Mouse (Mus musculus) hindbrain, postnatal 0 days (tissue): Measurements from ENCODE around the gene Tmem222. TPM values are rescaled to one million over a fixed set of nuclear protein-coding genes. Genes with fewer than 3 reads are reported as not detected.

ENCODE experiments used
- ATAC-seq: fragments of 200-750 bp; cut with Nextera tagmentation; 2 replicates; pipeline ENCODE4 v1.8.0; 2017; ENCODE audit warnings: mild to moderate bottlenecking, moderate TSS enrichment, moderate library complexity
- DNase-seq: peaks from one replicate; pipeline ENCODE4 v3.0.0-alpha.2; 2015; ENCODE audit warnings: low spot score
- H3K27ac ChIP-seq: fragments of 300-500 bp; sonication (generic); 2 replicates; pipeline ENCODE4 v1.5.1; 2014; ENCODE audit warnings: mild to moderate bottlenecking
- H3K27me3 ChIP-seq: fragments of 300-500 bp; sonication (generic); 2 replicates; pipeline ENCODE4 v1.6.1; 2014; ENCODE audit warnings: low read length, mixed read lengths; ENCODE audit not compliant: insufficient read depth
- H3K36me3 ChIP-seq: fragments of 300-500 bp; sonication (generic); 2 replicates; pipeline ENCODE4 v1.6.1; 2014; ENCODE audit warnings: low read length, mixed read lengths; ENCODE audit not compliant: insufficient read depth
- H3K4me1 ChIP-seq: fragments of 300-500 bp; sonication (generic); 2 replicates; pipeline ENCODE4 v1.6.1; 2014; ENCODE audit warnings: antibody characterized with exemption, low read length, mixed read lengths; ENCODE audit not compliant: insufficient read depth
- H3K4me2 ChIP-seq: fragments of 300-500 bp; sonication (generic); 2 replicates; pipeline ENCODE4 v1.6.1; 2014; ENCODE audit warnings: low read depth, mild to moderate bottlenecking, low read length, moderate library complexity, mixed read lengths
- H3K4me3 ChIP-seq: fragments of 300-500 bp; sonication (generic); 2 replicates; pipeline ENCODE4 v1.5.1; 2014; ENCODE audit warnings: low read length
- H3K9ac ChIP-seq: fragments of 300-500 bp; sonication (generic); replicated peaks from 2 replicates; pipeline ENCODE4 v1.6.1; 2014; ENCODE audit warnings: mild to moderate bottlenecking, low read length, moderate library complexity, mixed read lengths
- H3K9me3 ChIP-seq: fragments of 300-500 bp; sonication (generic); 2 replicates; pipeline ENCODE4 v1.6.1; 2016; ENCODE audit warnings: low read length, mixed read lengths
- CTCF ChIP-seq: IDR thresholded peaks from 2 replicates; pipeline ENCODE4 v1.5.1; 2016; ENCODE audit warnings: antibody characterized with exemption, control low read depth, low read depth
- WGBS: fragments of 180-500 bp; shearing (Covaris S2); extraction: QIAGEN DNeasy Blood & Tissue Kit; methylation state at CpG from one replicate; pipeline ENCODE4 v1.1.7; 2014; 5-methylcytosine and 5-hydroxymethylcytosine counted together
- polyA plus RNA-seq: library from polyadenylated mRNA; unstranded; fragments of >200 nt; fragmentation: Nextera tagmentation; extraction: Ambion mirVana; gene quantifications from 2 replicates; pipeline ENCODE4 v1.2.1, GENCODE M21; 2015
- total RNA-seq: library from RNA; depleted of rRNA; stranded (reverse); fragments of >200 nt; gene quantifications from 2 replicates; pipeline ENCODE4 v1.2.3, GENCODE M21; 2014; rRNA removed

Tmem222 gene
- total and polyA plus RNA-seq, 2 experiments from 2014 or later, result 136 to 138 TPM

DNA sequence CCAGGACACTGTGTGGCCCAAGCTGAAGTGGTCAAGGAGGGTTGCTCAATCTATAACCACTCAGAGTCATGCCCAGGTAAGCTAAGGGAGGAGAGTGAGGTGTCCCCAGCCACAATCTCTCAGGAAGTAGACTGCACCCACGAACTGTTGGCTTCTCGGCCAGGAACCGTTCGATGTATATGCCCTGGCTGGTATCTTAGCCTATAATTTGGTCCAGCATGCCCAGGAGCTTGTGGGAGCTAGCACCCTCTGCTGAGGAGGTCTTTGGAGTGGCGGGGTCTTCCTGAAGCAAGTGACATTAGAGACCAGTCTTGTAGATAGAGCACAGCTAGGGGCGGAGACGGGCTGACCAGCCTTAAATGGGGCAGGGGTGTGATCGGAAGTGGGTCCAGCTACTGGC is 55.9 kb downstream of the Tmem222 start:
- ATAC-seq, result no peak
- H3K27me3 ChIP-seq, result no peaks in the 10 kb centered on the region; the same call in 1 of the 2 replicates
- WGBS, result 82% methylated on average over 8 of the region's 8 CpGs

DNA sequence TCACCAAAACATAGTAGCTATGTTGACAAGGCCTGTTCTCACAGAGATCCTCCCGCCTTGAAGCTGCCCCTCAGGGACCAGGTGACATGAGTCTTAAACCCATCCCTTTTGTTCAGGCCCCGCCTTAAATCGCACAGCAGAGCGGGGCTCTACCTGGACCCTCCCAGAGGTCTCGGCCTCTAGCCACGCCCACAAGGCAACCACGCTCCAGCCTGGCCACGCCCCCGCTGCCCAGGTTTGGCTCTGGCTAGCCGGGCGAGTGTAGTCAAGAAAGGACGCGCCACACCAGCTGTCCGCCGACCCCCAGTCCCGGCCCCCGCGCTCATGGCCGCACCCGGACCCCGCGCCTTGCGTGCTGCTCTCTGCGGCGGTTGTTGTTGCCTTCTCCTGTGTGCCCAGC is 56.9 kb downstream of the Tmem222 start:
- peak; percentile 48; the same call in 1 of the 2 replicates for ATAC-seq
- H3K27me3 ChIP-seq, result no peaks in the 10 kb centered on the region; the same call in 1 of the 2 replicates
- no peak overlapping the region for H3K27ac ChIP-seq
- no peaks in the 10 kb centered on the region for H3K9me3 ChIP-seq
- H3K4me2 ChIP-seq, result peak overlapping the region; percentile 61
- 3% methylated on average over 25 of the region's 25 CpGs for WGBS
- H3K4me3 ChIP-seq, result peak overlapping the region; percentile 32
- no peak for DNase-seq
- TF ChIP-seq CTCF, result no peak
- H3K4me1 ChIP-seq, result no peaks in the 10 kb centered on the region
- peak overlapping the region; percentile 45 for H3K9ac ChIP-seq
- no peaks in the 10 kb centered on the region for H3K36me3 ChIP-seq

More for the DNA sequence above, 55.9 kb downstream of the Tmem222 start:
- Histone ChIP-seq H3K4me1 (no peaks in the 10 kb centered on the region), H3K27ac (no peak overlapping the region), H3K9me3 (no peaks in the 10 kb centered on the region), H3K4me3 (no peak overlapping the region), H3K36me3 (no peaks in the 10 kb centered on the region), H3K4me2 (no peak overlapping the region), H3K9ac (no peak overlapping the region)
- DNase-seq, result no peak
- TF ChIP-seq CTCF, result no peak

- H3K4me3 ChIP-seq, result no peak overlapping the region
- no peaks in the 10 kb centered on the region for H3K36me3 ChIP-seq
- no peak overlapping the region for H3K27ac ChIP-seq
- ATAC-seq, result no peak
- WGBS, result 93% methylated on average over 3 of the region's 3 CpGs
- no peak for TF ChIP-seq CTCF
- no peaks in the 10 kb centered on the region for H3K4me1 ChIP-seq
- no peaks in the 10 kb centered on the region; the same call in 1 of the 2 replicates for H3K27me3 ChIP-seq
- H3K9me3 ChIP-seq, result no peaks in the 10 kb centered on the region
- H3K9ac ChIP-seq, result no peak overlapping the region
- H3K4me2 ChIP-seq, result no peak overlapping the region
- no peak for DNase-seq
These were observed 58.8 kb downstream of the Tmem222 start for GRCm38 (mm10) chr4:133218745-133219144.

GRCm38 (mm10) chr4:133217641-133218040 is 60.0 kb downstream of the Tmem222 start:
- no peak for ATAC-seq

More at GRCm38 (mm10) chr4:133217641-133218040, 60.0 kb downstream of the Tmem222 start:
- Histone ChIP-seq H3K9ac (no peak overlapping the region), H3K4me3 (no peak overlapping the region), H3K9me3 (no peaks in the 10 kb centered on the region), H3K4me2 (no peak overlapping the region), H3K36me3 (no peaks in the 10 kb centered on the region), H3K4me1 (no peaks in the 10 kb centered on the region), H3K27me3 (no peaks in the 10 kb centered on the region; the same call in 1 of the 2 replicates), H3K27ac (no peak overlapping the region)
- peak; percentile 97 for TF ChIP-seq CTCF
- DNase-seq, result peak; percentile 84
- WGBS, result 3% methylated on average over 5 of the region's 5 CpGs

Other genes starting within 250 kb of the Tmem222 start
- 14.1 and 14.7 TPM in 2 replicates for gene Wasf2, start 147.3 kb downstream of the Tmem222 start, total RNA-seq
- 27.5 and 32.3 TPM in 2 replicates for gene Wasf2, start 147.3 kb downstream of the Tmem222 start, polyA plus RNA-seq
- 6.2 and 6.9 TPM in 2 replicates for gene Cd164l2, start 65.7 kb downstream of the Tmem222 start, total RNA-seq
- gene Cd164l2, start 65.7 kb downstream of the Tmem222 start, polyA plus RNA-seq, result 9.6 and 11.9 TPM in 2 replicates
- 7.0 and 7.3 TPM in 2 replicates for gene Gpr3, start 65.3 kb downstream of the Tmem222 start, total RNA-seq
- 4.5 and 5.5 TPM in 2 replicates for gene Gpr3, start 65.3 kb downstream of the Tmem222 start, polyA plus RNA-seq
- 7.2 and 11.7 TPM in 2 replicates for gene Map3k6, start 37.0 kb downstream of the Tmem222 start, total RNA-seq
- 4.7 and 5.8 TPM in 2 replicates for gene Map3k6, start 37.0 kb downstream of the Tmem222 start, polyA plus RNA-seq
- gene Sytl1, start 14.7 kb downstream of the Tmem222 start, total RNA-seq, result 1.4 TPM in 1 of 2 replicates, not detected in the other
- 0.18 and 0.40 TPM in 2 replicates for gene Sytl1, start 14.7 kb downstream of the Tmem222 start, polyA plus RNA-seq
- 47.7 and 51.9 TPM in 2 replicates for gene Wdtc1, start 75.7 kb upstream of the Tmem222 start, total RNA-seq
- gene Wdtc1, start 75.7 kb upstream of the Tmem222 start, polyA plus RNA-seq, result 12.8 and 14.9 TPM in 2 replicates
- gene Slc9a1, start 91.9 kb upstream of the Tmem222 start, total RNA-seq, result 21.2 and 21.7 TPM in 2 replicates
- 8.2 and 10.1 TPM in 2 replicates for gene Slc9a1, start 91.9 kb upstream of the Tmem222 start, polyA plus RNA-seq
- 1.3 and 3.6 TPM in 2 replicates for gene Tent5b, start 202.3 kb upstream of the Tmem222 start, total RNA-seq
- 0.49 and 0.55 TPM in 2 replicates for gene Tent5b, start 202.3 kb upstream of the Tmem222 start, polyA plus RNA-seq
- gene Trnp1, start 220.8 kb upstream of the Tmem222 start, total RNA-seq, result 48.1 and 54.5 TPM in 2 replicates
- gene Trnp1, start 220.8 kb upstream of the Tmem222 start, polyA plus RNA-seq, result 20.9 and 22.0 TPM in 2 replicates
- 0.11 and 0.26 TPM in 2 replicates for gene Kdf1, start 241.2 kb upstream of the Tmem222 start, total RNA-seq
- 0.53 and 0.60 TPM in 2 replicates for gene Kdf1, start 241.2 kb upstream of the Tmem222 start, polyA plus RNA-seq